Mouse (Mus musculus) olfactory bulb, adult 2 months (tissue): ENCODE measurements at regions not wholly inside any gene's neighbourhood (a gene's known extent, or its start where the extent isn't known, plus 50 kb on each side); places are given as distances from the start of the nearest gene placed in this dataset.

Experiments
- H3K27ac ChIP-seq: fragments of 200-500 bp; 2 replicates; pipeline ENCODE4 v1.5.1; 2012; ENCODE audit warnings: low read depth, low read length; ENCODE audit not compliant: insufficient read depth
- H3K4me1 ChIP-seq: fragments of 200-500 bp; 2 replicates; pipeline ENCODE4 v1.6.1; 2012; ENCODE audit warnings: low read length; ENCODE audit not compliant: control insufficient read depth, insufficient read depth
- H3K4me3 ChIP-seq: fragments of 200-500 bp; 2 replicates; pipeline ENCODE4 v1.5.1; 2012; ENCODE audit warnings: mild to moderate bottlenecking, low read depth, low read length, moderate library complexity; ENCODE audit not compliant: insufficient read depth
- CTCF ChIP-seq: fragments of 200-500 bp; IDR thresholded peaks from 2 replicates; pipeline ENCODE4 v1.5.1; 2012; ENCODE audit warnings: low read depth, mild to moderate bottlenecking, low read length, moderate library complexity; ENCODE audit not compliant: insufficient read depth
- POLR2A ChIP-seq: fragments of 200-500 bp; IDR thresholded peaks from 2 replicates; pipeline ENCODE4 v1.6.1; 2012; ENCODE audit warnings: mild to moderate bottlenecking, low read depth, low read length, moderate library complexity; ENCODE audit not compliant: insufficient read depth
- WGBS: fragments of 180-500 bp; shearing (Covaris S2); methylation state at CpG from one replicate; pipeline ENCODE4 v1.1.7; 2018; 5-methylcytosine and 5-hydroxymethylcytosine counted together

DNA sequence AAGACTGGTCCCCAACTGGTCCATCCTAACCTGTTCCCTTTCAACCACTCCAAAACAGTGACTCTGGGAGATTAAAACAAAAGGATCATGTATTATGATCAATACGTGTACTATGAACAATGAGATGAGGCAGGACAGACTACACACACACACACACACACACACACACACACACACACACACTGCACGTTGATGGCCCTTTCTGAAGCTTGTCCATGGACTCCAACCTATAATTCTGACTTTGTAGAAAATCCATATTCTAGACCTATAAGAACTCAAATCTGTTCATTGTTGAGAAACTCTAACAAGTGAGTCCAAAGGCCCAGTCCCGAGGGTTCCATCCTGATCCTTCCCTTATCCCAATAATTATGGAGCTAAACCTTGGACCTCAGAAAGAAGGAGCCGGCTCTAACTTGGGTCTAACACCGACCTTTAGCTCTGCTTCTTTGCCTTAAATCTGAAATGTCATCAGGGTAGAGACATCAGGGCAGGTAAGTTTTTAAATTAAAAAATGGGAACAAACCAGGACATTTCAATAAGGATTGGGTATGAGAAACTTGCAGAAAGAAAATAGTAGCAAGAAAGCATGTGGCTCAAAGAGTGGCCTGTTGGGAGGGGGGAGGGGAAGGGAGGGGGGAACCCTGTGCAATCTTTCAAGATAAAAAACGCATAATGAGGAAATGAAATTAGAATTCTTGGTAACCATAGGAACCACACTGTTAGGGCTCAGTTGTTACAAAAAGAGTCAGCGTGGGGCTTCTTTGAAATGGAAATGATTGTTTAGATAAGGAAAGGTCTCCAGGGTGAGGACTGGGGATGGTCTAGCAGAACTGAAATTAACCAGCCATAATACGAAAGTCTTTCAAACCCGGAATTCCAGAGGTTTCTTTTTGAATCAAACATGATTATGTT lies 187.9 kb downstream of the Dusp6 start:
- 42% methylated on average over 9 of the region's 9 CpGs for WGBS
- H3K27ac ChIP-seq: no peak overlapping the region

DNA sequence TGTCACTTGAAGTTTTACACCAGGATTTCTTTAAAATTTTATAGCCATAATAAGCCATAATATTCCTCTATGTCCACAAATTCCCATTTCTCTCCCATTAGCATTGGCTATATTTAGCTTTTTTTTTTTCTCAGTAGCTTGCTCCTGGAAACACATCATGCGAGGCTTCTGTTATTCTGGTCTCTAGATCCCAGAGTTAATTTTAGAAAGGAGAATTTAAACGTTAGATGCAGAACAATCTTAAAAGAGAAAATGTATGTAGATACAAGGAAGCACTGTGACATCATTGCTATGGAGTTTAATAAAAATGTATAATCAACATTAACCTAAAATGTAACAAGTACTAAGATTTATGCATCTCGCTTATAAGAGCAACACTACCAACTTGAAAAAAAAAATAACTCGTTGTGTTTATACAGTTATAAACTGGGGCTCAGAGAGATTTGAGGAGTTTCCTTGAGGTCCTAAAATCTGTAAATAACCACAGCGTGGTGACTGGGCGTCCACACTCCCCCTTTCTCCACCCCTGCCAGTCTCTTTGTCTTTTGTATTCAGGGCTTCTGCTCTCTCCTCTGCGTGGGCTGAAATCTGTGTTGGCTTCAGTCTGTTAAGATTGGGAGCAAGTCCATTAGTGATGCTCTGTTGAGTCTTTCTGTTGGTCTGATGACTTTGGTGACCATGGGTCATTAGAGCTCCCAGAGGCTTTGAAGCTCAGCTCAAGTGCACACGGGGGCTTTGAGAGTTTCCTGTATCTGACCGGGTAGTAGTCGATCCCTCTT lies 188.8 kb downstream of the Dusp6 start:
- H3K4me3 ChIP-seq: no peak overlapping the region
- peak overlapping the region; percentile 6; the same call in 1 of the 2 replicates for H3K27ac ChIP-seq
- TF ChIP-seq POLR2A: no peak
- 13% methylated on average over 10 of the region's 10 CpGs for WGBS
- peaks cover 4% of the 10 kb centered on the region; the same call in 1 of the 2 replicates for H3K4me1 ChIP-seq

More for the DNA sequence above, 187.9 kb downstream of the Dusp6 start:
- H3K4me1 ChIP-seq: peaks cover 4% of the 10 kb centered on the region; the same call in 1 of the 2 replicates
- TF ChIP-seq CTCF (no peak), POLR2A (no peak)
- H3K4me3 ChIP-seq: no peak overlapping the region

DNA sequence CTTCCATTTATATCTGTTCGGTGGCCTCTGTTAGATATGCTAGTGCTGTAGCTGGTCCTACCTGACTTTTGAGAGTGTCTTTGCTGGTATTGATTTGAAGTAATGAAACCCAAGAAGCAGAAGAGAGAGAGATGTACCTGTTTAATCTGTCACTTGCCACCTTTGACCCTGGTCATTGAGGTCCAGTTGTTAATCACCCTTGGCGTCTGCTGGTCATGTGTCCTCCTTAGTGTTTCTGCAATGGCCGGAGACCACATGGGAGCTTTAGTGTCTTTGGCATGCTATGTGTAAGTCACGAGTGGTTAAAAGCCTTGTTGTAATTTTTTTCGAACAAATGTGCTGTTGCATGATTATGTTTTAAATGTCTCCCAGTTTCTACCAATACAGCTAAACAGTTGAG lies 193.1 kb downstream of the Dusp6 start:
- H3K4me3 ChIP-seq: no peak overlapping the region
- TF ChIP-seq CTCF (no peak), POLR2A (no peak)
- WGBS: 92% methylated on average over 5 of the region's 5 CpGs
- H3K4me1 ChIP-seq: peaks cover 8% of the 10 kb centered on the region
- no peak overlapping the region for H3K27ac ChIP-seq

DNA sequence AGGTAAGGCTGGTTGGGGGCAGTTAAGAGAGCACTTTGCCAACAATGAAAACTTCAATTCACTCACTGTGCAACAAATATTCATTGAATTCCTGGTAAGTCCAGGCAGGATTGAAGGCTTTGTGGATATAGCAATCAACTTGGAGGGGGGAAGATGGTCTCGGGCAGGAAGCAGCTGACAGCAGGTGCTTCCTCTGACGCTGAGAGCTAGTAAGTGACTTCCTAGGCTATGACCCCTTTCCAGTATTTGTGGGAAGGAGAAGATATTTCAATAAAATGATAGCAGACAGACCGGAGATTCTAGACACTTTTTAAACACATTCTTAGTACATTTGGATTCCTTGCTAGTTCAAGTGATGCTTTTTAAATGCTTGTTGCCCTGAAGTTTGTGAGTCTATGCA lies 195.0 kb downstream of the Dusp6 start:
- Histone ChIP-seq H3K27ac (no peak overlapping the region), H3K4me1 (peaks cover 11% of the 10 kb centered on the region), H3K4me3 (no peak overlapping the region)
- TF ChIP-seq POLR2A: no peak
- no peak for TF ChIP-seq CTCF
- WGBS: 82% methylated on average over 3 of the region's 3 CpGs

DNA sequence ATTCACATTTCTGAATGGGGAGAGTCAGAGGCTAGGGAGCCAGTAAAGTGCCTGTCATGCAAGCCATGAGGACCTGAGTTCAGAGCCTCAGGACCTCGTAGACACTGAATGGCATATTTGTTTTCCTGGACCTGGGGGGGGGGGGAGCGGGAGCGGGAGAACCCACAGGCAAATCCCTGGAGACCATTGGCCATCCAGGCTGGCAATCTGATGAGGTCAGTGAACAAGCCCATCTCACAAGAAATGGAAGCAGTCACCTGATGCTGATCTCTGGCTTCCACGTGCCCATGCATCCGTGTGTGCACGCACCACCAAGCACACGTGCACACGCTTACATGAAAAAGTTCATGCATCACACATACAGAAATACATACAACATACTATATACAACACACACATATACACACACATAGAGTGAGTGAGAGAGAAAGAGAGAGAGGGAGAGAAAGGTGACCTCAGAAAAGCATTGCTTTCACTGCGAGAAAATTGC lies 196.2 kb downstream of the Dusp6 start:
- peaks cover 11% of the 10 kb centered on the region for H3K4me1 ChIP-seq
- H3K4me3 ChIP-seq: no peak overlapping the region
- no peak for TF ChIP-seq POLR2A
- no peak for TF ChIP-seq CTCF
- H3K27ac ChIP-seq: no peak overlapping the region
- WGBS: 89% methylated on average over 9 of the region's 9 CpGs

DNA sequence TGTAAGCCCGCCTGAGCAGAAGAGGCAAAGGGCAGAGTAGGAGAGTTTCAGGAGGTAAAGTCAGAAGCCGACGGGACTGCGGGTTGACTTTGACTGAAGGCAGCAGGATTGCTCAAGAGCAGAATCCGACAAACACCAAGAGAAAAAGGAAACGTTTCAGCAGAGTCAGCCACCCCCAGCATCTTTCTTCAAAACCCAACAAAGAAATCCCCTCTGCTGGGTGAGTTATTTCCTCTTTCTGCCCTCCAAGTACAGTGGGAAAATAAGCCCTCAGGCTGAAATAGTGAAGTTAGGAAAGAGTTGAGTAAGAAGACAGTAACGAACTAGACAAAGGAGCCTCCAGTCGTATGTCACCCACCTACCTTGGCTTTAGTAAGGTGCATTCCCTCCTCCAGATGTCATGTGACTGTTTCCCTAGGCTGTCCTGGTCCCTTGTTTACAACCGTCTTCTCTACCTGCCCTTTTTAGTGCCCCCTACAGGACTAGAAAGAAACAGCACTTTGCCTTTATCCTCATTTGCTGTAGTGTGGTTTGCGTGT lies 196.9 kb downstream of the Dusp6 start:
- H3K27ac ChIP-seq: no peak overlapping the region
- no peak for TF ChIP-seq CTCF
- no peak for TF ChIP-seq POLR2A
- H3K4me1 ChIP-seq: peaks cover 11% of the 10 kb centered on the region
- 68% methylated on average over 10 of the region's 10 CpGs for WGBS
- H3K4me3 ChIP-seq: no peak overlapping the region

DNA sequence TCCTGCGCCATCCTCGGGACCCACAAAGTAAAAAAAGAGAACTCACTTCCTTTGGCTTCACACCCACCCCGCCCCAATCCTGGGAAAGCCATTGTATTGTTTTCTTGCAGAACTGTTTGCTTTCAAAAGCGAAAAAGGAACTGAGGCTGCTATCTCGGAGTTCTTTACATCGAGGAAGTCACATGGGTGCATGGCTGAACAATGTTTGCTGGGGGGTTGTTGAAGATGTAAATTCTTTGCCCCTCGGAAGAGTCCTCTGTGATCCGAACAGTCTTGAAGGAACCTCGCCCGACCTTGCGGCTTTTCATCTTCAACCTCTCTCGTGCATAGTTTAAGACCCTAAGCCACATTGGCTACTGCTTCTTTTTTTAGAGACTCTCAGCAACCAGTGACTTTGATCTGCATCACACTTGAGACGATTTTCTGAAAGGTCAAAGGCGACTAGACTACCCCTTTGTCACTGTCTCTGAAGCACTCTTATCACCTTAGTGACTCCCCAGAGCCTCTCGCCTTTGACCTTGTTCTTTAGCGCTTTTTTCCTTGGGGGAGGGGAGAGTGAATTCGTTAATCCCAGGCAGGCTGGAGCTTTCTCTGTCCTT lies 197.9 kb downstream of the Dusp6 start:
- TF ChIP-seq POLR2A: no peak
- no peak for TF ChIP-seq CTCF
- WGBS: 11% methylated on average over 17 of the region's 17 CpGs
- Histone ChIP-seq H3K4me3 (peak overlapping the region; percentile 31), H3K4me1 (peaks cover 11% of the 10 kb centered on the region), H3K27ac (no peak overlapping the region)

DNA sequence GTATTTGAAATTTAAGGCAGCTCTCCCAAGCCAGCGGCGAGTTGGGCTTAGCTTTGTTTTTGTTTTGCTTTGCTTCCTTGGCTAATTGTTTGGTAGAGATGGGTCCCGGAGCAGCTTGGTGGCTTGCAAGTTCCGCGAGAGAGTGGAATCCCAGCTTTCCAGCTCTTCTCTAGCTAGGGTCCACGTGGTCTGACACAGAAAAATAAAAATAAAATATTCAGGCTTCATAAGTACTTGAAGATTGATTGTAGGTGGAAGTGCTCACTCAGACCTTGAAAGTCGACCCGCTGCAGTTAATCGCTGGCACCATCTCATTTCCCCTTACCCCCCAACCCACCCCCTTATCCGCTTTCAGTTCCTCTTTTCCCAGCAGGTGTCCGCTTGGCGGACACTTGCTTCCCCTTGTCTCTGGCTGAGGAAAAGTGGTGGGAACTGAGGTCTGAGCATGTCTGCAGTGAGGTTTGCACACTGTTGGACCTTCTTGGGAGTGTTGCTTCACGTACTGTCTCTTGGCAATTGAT lies 198.5 kb downstream of the Dusp6 start:
- no peak overlapping the region for H3K27ac ChIP-seq
- peak overlapping the region; percentile 31 for H3K4me3 ChIP-seq
- TF ChIP-seq POLR2A (no peak), CTCF (no peak)
- 10% methylated on average over 13 of the region's 13 CpGs for WGBS
- H3K4me1 ChIP-seq: peaks cover 11% of the 10 kb centered on the region
